Mouse (Mus musculus): Measurements from ENCODE around the gene Nog.

Gene Nog

DNA sequence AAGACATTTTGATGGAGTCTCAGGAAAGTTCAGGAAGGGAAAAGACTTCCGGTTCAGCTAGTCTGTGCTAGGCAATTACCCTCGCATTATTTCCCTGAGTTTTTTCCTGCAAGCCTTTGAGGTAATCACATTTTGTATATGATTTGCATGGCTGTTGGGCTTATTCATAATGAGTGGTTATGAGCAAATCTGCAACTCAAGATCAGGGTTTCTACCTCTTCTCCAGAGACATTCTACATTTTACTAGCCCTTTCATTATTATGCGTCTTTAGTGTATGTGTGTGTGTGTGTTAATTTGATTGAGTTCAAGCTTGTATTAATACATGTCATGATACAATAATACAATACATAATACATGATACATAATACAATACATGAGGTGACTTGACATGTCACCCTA lies 34.6 kb downstream of the Nog start:
- no peak for DNase-seq (ENCODE audit: low read depth)

DNA sequence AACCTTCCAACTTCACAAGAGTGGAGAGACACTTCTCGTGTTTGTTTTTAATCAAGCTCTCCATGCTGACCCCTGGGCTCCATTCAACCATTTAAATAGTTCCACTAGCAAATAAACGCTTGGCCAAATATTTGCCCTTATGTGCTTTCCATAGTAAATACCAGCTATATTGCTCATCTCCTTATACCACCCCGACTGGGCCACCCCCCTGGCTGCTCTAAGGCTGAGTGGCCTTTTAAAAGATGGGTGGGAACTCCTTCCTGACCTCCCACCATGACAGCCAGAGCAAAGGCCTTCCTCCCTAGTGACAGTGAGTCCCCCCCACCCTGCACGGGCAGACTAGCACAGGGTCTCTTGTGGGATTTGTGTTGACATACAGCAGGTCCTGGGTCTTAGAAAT lies 37.1 kb downstream of the Nog start:
- no peak for DNase-seq (ENCODE audit: low read depth)

DNA sequence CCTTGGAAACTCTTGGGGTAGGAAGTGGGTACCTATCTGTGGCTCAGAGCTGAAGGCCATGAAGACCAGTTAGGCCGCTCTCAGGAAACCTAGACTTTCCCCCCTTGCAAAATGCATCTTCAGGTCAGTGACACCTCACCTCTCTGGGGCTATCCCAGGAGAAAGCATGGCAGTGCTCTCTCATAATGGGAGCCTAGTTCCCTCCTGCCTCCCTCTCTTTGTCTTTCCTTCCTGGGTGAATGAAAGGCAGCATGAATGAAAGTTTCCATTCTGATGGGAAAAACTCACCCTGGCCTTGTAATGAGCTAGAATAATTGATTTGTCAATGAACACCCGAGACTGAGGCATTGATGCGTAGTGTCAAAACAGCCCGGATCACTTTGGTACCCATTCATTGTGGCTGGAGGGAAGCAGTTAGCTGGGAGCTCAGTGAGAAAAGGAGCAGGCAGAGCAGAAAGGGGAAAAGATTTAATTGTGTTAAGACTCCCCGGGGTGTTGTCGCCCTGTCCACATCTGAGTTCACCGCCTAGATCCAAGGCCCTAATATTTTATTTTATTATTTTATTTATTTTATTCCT lies 42.7 kb downstream of the Nog start:
- DNase-seq (ENCODE audit: low read depth) = no peak

GRCm38 (mm10) chr11:89257893-89258292 lies 44.2 kb downstream of the Nog start:
- DNase-seq (ENCODE audit: low read depth) = no peak

DNA sequence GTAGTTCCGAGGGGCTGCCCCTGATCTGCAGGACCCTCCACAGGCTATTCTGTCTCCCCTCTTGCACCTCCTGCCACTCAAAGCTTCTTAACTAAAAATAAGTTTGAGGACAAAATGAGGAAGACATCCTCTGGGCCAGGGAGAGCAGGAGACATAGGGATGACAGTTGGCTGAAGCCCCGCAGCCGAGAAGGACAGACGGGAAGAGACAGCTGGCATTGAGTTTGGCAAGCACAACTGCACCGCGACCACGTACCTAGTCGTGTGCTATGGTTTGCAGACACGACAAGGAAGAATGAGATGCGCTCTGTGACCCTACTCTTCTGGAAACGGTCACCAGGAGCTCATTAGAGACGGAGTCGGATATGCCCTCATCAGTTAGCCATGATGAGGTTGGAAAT lies 48.2 kb downstream of the Nog start:
- DNase-seq (ENCODE audit: low read depth) = no peak
